ENCODE assay signal across 8 mouse cellular contexts in genomic region chr15:11904848-11905672, GRCm38 (mm10). TPM values are rescaled to one million over a fixed set of nuclear protein-coding genes. Genes with fewer than 3 reads are reported as not detected.
DNase-seq lines count a peak whose midpoint lies in the region; ATAC-seq and TF ChIP-seq lines count a peak whose summit lies in the region.

No protein-coding gene starts in this region.

- TF ChIP-seq POLR2A in bone marrow macrophage, adult 2 months (IDR thresholded peaks at IDR 0.05; ENCODE audit: borderline replicate concordance, low read depth, low read length) = no peak

- H3K4me1 ChIP-seq in bone marrow macrophage, adult 2 months (ENCODE audit: control insufficient read depth, insufficient read depth, low read length) = no peaks in the 10 kb centered on the region
- H3K4me1 ChIP-seq in intestine, embryonic 15.5 days (replicated peaks) = peaks cover 21% of the 10 kb centered on the region
- no peaks in the 10 kb centered on the region for H3K4me1 ChIP-seq in liver, embryonic 13.5 days (replicated peaks)
- peaks cover 21% of the 10 kb centered on the region; the same call in 1 of the 2 replicates for H3K4me1 ChIP-seq in neural tube, embryonic 14.5 days (ENCODE audit: control insufficient read depth, insufficient read depth, low read length)

- no peak for TF ChIP-seq CTCF in bone marrow macrophage, adult 2 months (IDR thresholded peaks at IDR 0.05; ENCODE audit: low read depth, low read length)
- no peak for TF ChIP-seq CTCF in gastrocnemius, adult 2 months (IDR thresholded peaks at IDR 0.05)

- no peaks in the 10 kb centered on the region for H3K9me3 ChIP-seq in intestine, embryonic 15.5 days
- H3K9me3 ChIP-seq in liver, embryonic 13.5 days (replicated peaks) = no peaks in the 10 kb centered on the region
- H3K9me3 ChIP-seq in neural tube, embryonic 14.5 days (ENCODE audit: control insufficient read depth, low read length) = no peaks in the 10 kb centered on the region

- peak overlapping the region; percentile 66 for H3K9ac ChIP-seq in intestine, embryonic 15.5 days
- H3K9ac ChIP-seq in liver, embryonic 13.5 days = peak overlapping the region; percentile 59
- peak overlapping the region; percentile 42 for H3K9ac ChIP-seq in neural tube, embryonic 14.5 days (replicated peaks; ENCODE audit: low read depth, low read length)

- under 1% methylated on average over 90 of the region's 90 CpGs for WGBS in intestine, embryonic 15.5 days
- WGBS in liver, embryonic 13.5 days (ENCODE audit: insufficient replicate concordance) = 1% methylated on average over 90 of the region's 90 CpGs
- under 1% methylated on average over 65 of the region's 90 CpGs for WGBS in neural tube, embryonic 14.5 days

- no peaks in the 10 kb centered on the region for H3K36me3 ChIP-seq in intestine, embryonic 15.5 days
- no peaks in the 10 kb centered on the region for H3K36me3 ChIP-seq in liver, embryonic 13.5 days
- no peaks in the 10 kb centered on the region for H3K36me3 ChIP-seq in neural tube, embryonic 14.5 days (ENCODE audit: control insufficient read depth, insufficient read depth, low read length)

- intact Hi-C loops in gastrocnemius, adult 2 months (cut with DNase I) = loop anchor here (5.0 to 10.0 kb wide), 4 partner anchors 52 to 500 kb away; no protein-coding TSS in a partner anchor

- peak overlapping the region; percentile 98 for H3K4me2 ChIP-seq in intestine, embryonic 15.5 days (replicated peaks)
- H3K4me2 ChIP-seq in liver, embryonic 13.5 days = peak overlapping the region; percentile 62
- H3K4me2 ChIP-seq in neural tube, embryonic 14.5 days (ENCODE audit: low read depth, low read length) = peak overlapping the region; percentile 99

- no peak overlapping the region for H3K27ac ChIP-seq in bone marrow macrophage, adult 2 months (ENCODE audit: insufficient read depth, low read depth, low read length)
- H3K27ac ChIP-seq in gastrocnemius, adult 2 months = peak overlapping the region; percentile 59
- peak overlapping the region; percentile 62 for H3K27ac ChIP-seq in intestine, embryonic 15.5 days
- H3K27ac ChIP-seq in liver, embryonic 13.5 days = peak overlapping the region; percentile 55
- no peak overlapping the region; the same call in 1 of the 2 replicates for H3K27ac ChIP-seq in neural tube, embryonic 14.5 days (ENCODE audit: low read depth, low read length)

- DNase-seq in cerebellum, postnatal 10 days = peak; percentile 50 to 55
- no peak for DNase-seq in cerebellum, adult 9-11 months
- peak; percentile 63 for DNase-seq in gastrocnemius, adult 2 months
- no peak for DNase-seq in liver, embryonic 13.5 days

- peak overlapping the region; percentile 8; the same call in 1 of the 2 replicates for H3K4me3 ChIP-seq in bone marrow macrophage, adult 2 months (ENCODE audit: insufficient read depth, low read length)
- H3K4me3 ChIP-seq in gastrocnemius, adult 2 months = peak overlapping the region; percentile 82
- peak overlapping the region; percentile 64 for H3K4me3 ChIP-seq in intestine, embryonic 15.5 days (replicated peaks)
- peak overlapping the region; percentile 55 for H3K4me3 ChIP-seq in liver, embryonic 13.5 days (replicated peaks)
- H3K4me3 ChIP-seq in neural tube, embryonic 14.5 days (ENCODE audit: low read depth, low read length) = peak overlapping the region; percentile 50

- peaks cover 31% of the 10 kb centered on the region for H3K27me3 ChIP-seq in intestine, embryonic 15.5 days (replicated peaks)
- H3K27me3 ChIP-seq in liver, embryonic 13.5 days = peaks cover 64% of the 10 kb centered on the region
- peaks cover 44% of the 10 kb centered on the region for H3K27me3 ChIP-seq in neural tube, embryonic 14.5 days (ENCODE audit: control insufficient read depth, insufficient read depth, low read length)

- ATAC-seq in intestine, embryonic 15.5 days = peak; percentile 39
- ATAC-seq in liver, embryonic 13.5 days (ENCODE audit: low read depth) = peak; percentile 20; the same call in 1 of the 2 replicates
- ATAC-seq in neural tube, embryonic 14.5 days (ENCODE audit: low read depth) = peak; percentile 66
- no peak for ATAC-seq in monocyte, adult 5-6 weeks (replicated peaks; ENCODE audit: insufficient number of reproducible peaks, low FRiP score, low TSS enrichment, poor library complexity, severe bottlenecking)

RNA-seq across cellular contexts. Expression of gene Npr3, which starts 2.0 kb away (rescaled TPM):
- 0.19 TPM in 1 of 2 replicates, not detected in the other for polyA plus RNA-seq in bone marrow macrophage, adult 2 months (2012; ENCODE audit: insufficient read depth, insufficient read length, missing spikeins)
- 1 to 10 TPM; 4.0 to 9.1 TPM for total RNA-seq in gastrocnemius, adult 2 months (2021)
- polyA plus RNA-seq in intestine, embryonic 15.5 days (2015; fragmentation: Nextera tagmentation; extraction: Ambion mirVana) = 6.3 and 8.1 TPM in 2 replicates
- 3.2 and 3.4 TPM in 2 replicates for polyA plus RNA-seq in liver, embryonic 13.5 days (2015; fragmentation: Nextera tagmentation; extraction: Ambion mirVana)
- polyA plus RNA-seq in neural tube, embryonic 14.5 days (2014; fragmentation: Nextera tagmentation; extraction: Ambion mirVana) = 1.4 and 2.6 TPM in 2 replicates
- total RNA-seq in monocyte, adult 5-6 weeks (2017) = 0.19 TPM in 1 of 3 replicates, not detected in the others

Comparison
In these comparisons a context has a peak if more than half of its experiments do, and no peak if none do; other contexts are left out.
1. DNase-seq: peak in cerebellum, postnatal 10 days (2 of 2) and gastrocnemius, adult 2 months (single experiment); none in cerebellum, adult 9-11 months (single experiment) and liver, embryonic 13.5 days (single experiment).
2. H3K27ac ChIP-seq: peak in gastrocnemius, adult 2 months (single experiment), intestine, embryonic 15.5 days (single experiment) and liver, embryonic 13.5 days (single experiment); none in bone marrow macrophage, adult 2 months (single experiment) and neural tube, embryonic 14.5 days (single experiment).
3. H3K4me3 ChIP-seq: peak in every context shown above with its lines; median percentile 82 in gastrocnemius, adult 2 months; 64 in intestine, embryonic 15.5 days; 55 in liver, embryonic 13.5 days; 50 in neural tube, embryonic 14.5 days; 8 in bone marrow macrophage, adult 2 months.
4. Peak in every context shown above with its lines, with median percentiles within 50 percentile points of each other: H3K4me2 ChIP-seq and H3K9ac ChIP-seq.